Mouse (Mus musculus) lung, postnatal 0 days (tissue): ENCODE measurements around the gene Irak1.

Source experiments
- CTCF ChIP-seq: IDR thresholded peaks from 2 replicates; pipeline ENCODE4 v1.5.1; 2016; ENCODE audit warnings: antibody characterized with exemption, mild to moderate bottlenecking
- EP300 ChIP-seq: IDR thresholded peaks from 2 replicates; pipeline ENCODE4 v1.6.1; 2016; ENCODE audit warnings: antibody characterized with exemption, mild to moderate bottlenecking, control low read depth

GRCm38 (mm10) chrX:74001024-74001423 is 22.7 kb downstream of the Irak1 start:
- TF ChIP-seq CTCF (no peak), EP300 (no peak)
